Mouse (Mus musculus) MEL (cell line): Measurements from ENCODE around the gene Fbxw4. TPM values are rescaled to one million over a fixed set of nuclear protein-coding genes. Genes with fewer than 3 reads are reported as not detected.

Source experiments
- DNase-seq: peaks from one replicate; pipeline ENCODE4 v3.0.0; 2011; ENCODE audit warnings: low read depth, low spot score
- H3K27ac ChIP-seq: 2 replicates; pipeline ENCODE4 v1.5.1; 2012; ENCODE audit warnings: low read depth, mild to moderate bottlenecking, control low read depth, low read length, moderate library complexity; ENCODE audit not compliant: control insufficient read depth
- H3K27me3 ChIP-seq, 2 experiments: fragments of 150-350 bp in 1 of 2; sonication (generic) in 1 of 2; 2 replicates each; pipeline ENCODE4 v1.6.1; 2012; ENCODE audit warnings: low read length in 2 of 2, mild to moderate bottlenecking in 2 of 2, improper control_type of control experiment in 1 of 2, moderate library complexity in 1 of 2; ENCODE audit not compliant: insufficient read depth in 2 of 2, control insufficient read depth in 1 of 2
- H3K36me3 ChIP-seq, 2 experiments: 2 replicates each; pipeline ENCODE4 v1.6.1; 2012 to 2014; ENCODE audit warnings: low read length in 2 of 2, improper control_type of control experiment in 1 of 2, inconsistent platforms in 1 of 2, mild to moderate bottlenecking in 1 of 2; ENCODE audit not compliant: insufficient read depth in 2 of 2, control insufficient read depth in 1 of 2
- H3K4me1 ChIP-seq, 2 experiments: fragments of 150-350 bp in 1 of 2; sonication (generic) in 1 of 2; 2 replicates each; pipeline ENCODE4 v1.6.1; 2012; ENCODE audit warnings: low read length in 2 of 2, improper control_type of control experiment in 1 of 2, mild to moderate bottlenecking in 1 of 2; ENCODE audit not compliant: insufficient read depth in 2 of 2, control insufficient read depth in 1 of 2
- H3K4me3 ChIP-seq, 2 experiments: fragments of 150-350 bp in 1 of 2; sonication (generic) in 1 of 2; 2 replicates each; pipeline ENCODE4 v1.5.1; 2012; ENCODE audit warnings: low read depth in 2 of 2, low read length in 2 of 2, mild to moderate bottlenecking in 2 of 2, moderate library complexity in 2 of 2, control low read depth in 1 of 2, improper control_type of control experiment in 1 of 2; ENCODE audit not compliant: control insufficient read depth in 1 of 2, insufficient read depth in 1 of 2
- H3K79me2 ChIP-seq: 2 replicates; pipeline ENCODE4 v1.6.1; 2012; ENCODE audit warnings: mild to moderate bottlenecking, low read length, moderate library complexity; ENCODE audit not compliant: control insufficient read depth, poor library complexity, insufficient read depth
- H3K9ac ChIP-seq: 2 replicates; pipeline ENCODE4 v1.6.1; 2012; ENCODE audit warnings: low read depth, mild to moderate bottlenecking, control low read depth, low read length, moderate library complexity; ENCODE audit not compliant: control insufficient read depth, poor library complexity, severe bottlenecking
- H3K9me3 ChIP-seq: fragments of 150-350 bp; sonication (generic); replicated peaks from 2 replicates; pipeline ENCODE4 v1.6.1; 2012; ENCODE audit warnings: mild to moderate bottlenecking, low read length, improper control_type of control experiment, moderate library complexity; ENCODE audit not compliant: insufficient read depth
- CHD2 ChIP-seq: IDR thresholded peaks from 2 replicates; pipeline ENCODE4 v1.6.1; 2011; ENCODE audit warnings: low read length, improper control_type of control experiment
- E2F4 ChIP-seq: IDR thresholded peaks from 2 replicates; pipeline ENCODE4 v1.6.1; 2011; ENCODE audit warnings: low read depth, low read length, improper control_type of control experiment, borderline replicate concordance
- GABPA ChIP-seq: IDR thresholded peaks from 2 replicates; pipeline ENCODE4 v1.6.1; 2012; ENCODE audit warnings: low read depth, mild to moderate bottlenecking, inconsistent platforms, low read length, improper control_type of control experiment, moderate library complexity
- GATA1 ChIP-seq: IDR thresholded peaks from 2 replicates; pipeline ENCODE4 v1.6.1; 2011; ENCODE audit warnings: low read depth, low read length, improper control_type of control experiment
- HCFC1 ChIP-seq: IDR thresholded peaks from 2 replicates; pipeline ENCODE4 v1.6.1; 2012; ENCODE audit warnings: low read depth, mild to moderate bottlenecking, inconsistent platforms, low read length, improper control_type of control experiment, moderate library complexity
- KAT2A ChIP-seq: conservative IDR thresholded peaks from 2 replicates; pipeline ENCODE4 v1.6.1; 2012; ENCODE audit warnings: low read depth, low read length, improper control_type of control experiment, inconsistent platforms
- MAFK ChIP-seq: IDR thresholded peaks from 2 replicates; pipeline ENCODE4 v1.6.1; 2011; ENCODE audit warnings: low read depth, mild to moderate bottlenecking, low read length, improper control_type of control experiment, borderline replicate concordance
- MAX ChIP-seq: IDR thresholded peaks from 2 replicates; pipeline ENCODE4 v1.6.1; 2011; ENCODE audit warnings: low read length, improper control_type of control experiment
- MAZ ChIP-seq: IDR thresholded peaks from 2 replicates; pipeline ENCODE4 v1.6.1; 2012; ENCODE audit warnings: low read depth, mild to moderate bottlenecking, inconsistent platforms, low read length, improper control_type of control experiment
- NELFE ChIP-seq: IDR thresholded peaks from 2 replicates; pipeline ENCODE4 v1.6.1; 2011; ENCODE audit warnings: low read depth, low read length, improper control_type of control experiment
- NRF1 ChIP-seq: IDR thresholded peaks from 2 replicates; pipeline ENCODE4 v1.6.1; 2014; ENCODE audit warnings: low read depth, mild to moderate bottlenecking, inconsistent platforms, low read length, improper control_type of control experiment, moderate library complexity; ENCODE audit not compliant: poor library complexity, insufficient read depth, severe bottlenecking
- POLR2AphosphoS2 ChIP-seq: IDR thresholded peaks from 2 replicates; pipeline ENCODE4 v1.6.1; 2011; ENCODE audit warnings: low read length, improper control_type of control experiment
- TAL1 ChIP-seq: IDR thresholded peaks from 2 replicates; pipeline ENCODE4 v1.6.1; 2012; ENCODE audit warnings: mild to moderate bottlenecking, inconsistent platforms, low read length, moderate library complexity, mixed read lengths
- TBP ChIP-seq: IDR thresholded peaks from 2 replicates; pipeline ENCODE4 v1.8.0; 2011; ENCODE audit warnings: low read depth, low read length, improper control_type of control experiment
- USF1 ChIP-seq: IDR thresholded peaks from 2 replicates; pipeline ENCODE4 v1.6.1; 2014; ENCODE audit warnings: low read depth, mild to moderate bottlenecking, inconsistent platforms, low read length, improper control_type of control experiment, moderate library complexity
- USF2 ChIP-seq, 2 experiments: IDR thresholded peaks; 2 replicates each; pipeline ENCODE4 v1.6.1; 2011 to 2012; ENCODE audit warnings: improper control_type of control experiment in 2 of 2, low read length in 2 of 2, borderline replicate concordance in 1 of 2, inconsistent platforms in 1 of 2, low read depth in 1 of 2, mild to moderate bottlenecking in 1 of 2; ENCODE audit not compliant: insufficient read depth in 1 of 2
- ZC3H11A ChIP-seq: IDR thresholded peaks from 2 replicates; pipeline ENCODE4 v1.6.1; 2012; ENCODE audit warnings: low read depth, mild to moderate bottlenecking, inconsistent platforms, low read length, improper control_type of control experiment
- ZMIZ1 ChIP-seq: IDR thresholded peaks from 2 replicates; pipeline ENCODE4 v1.6.1; 2012; ENCODE audit warnings: low read depth, mild to moderate bottlenecking, inconsistent platforms, low read length, improper control_type of control experiment, moderate library complexity
- ZNF384 ChIP-seq: IDR thresholded peaks from 2 replicates; pipeline ENCODE4 v1.6.1; 2012; ENCODE audit warnings: low read depth, mild to moderate bottlenecking, inconsistent platforms, low read length, improper control_type of control experiment
- polyA plus RNA-seq, 2 experiments: library from polyadenylated mRNA; stranded (reverse) in 1 of 2; unstranded in 1 of 2; fragments of >175 nt in 1 of 2; fragments of >200 nt in 1 of 2; gene quantifications; 2 replicates each; pipeline versions ENCODE4 v1.2.1 to v1.2.4; 2012; ENCODE audit warnings: low replicate concordance in 2 of 2, low read depth in 1 of 2; ENCODE audit not compliant: insufficient read length in 2 of 2, insufficient read depth in 1 of 2, missing spikeins in 1 of 2
- total RNA-seq: library from RNA; depleted of rRNA; stranded (reverse); fragments of 300-350 nt; gene quantifications from 2 replicates; pipeline ENCODE4 v1.2.3, GENCODE M21; 2012

Gene Fbxw4
- total and polyA plus RNA-seq, 3 experiments: 12.4 to 45.3 TPM; not detected in 1

DNA sequence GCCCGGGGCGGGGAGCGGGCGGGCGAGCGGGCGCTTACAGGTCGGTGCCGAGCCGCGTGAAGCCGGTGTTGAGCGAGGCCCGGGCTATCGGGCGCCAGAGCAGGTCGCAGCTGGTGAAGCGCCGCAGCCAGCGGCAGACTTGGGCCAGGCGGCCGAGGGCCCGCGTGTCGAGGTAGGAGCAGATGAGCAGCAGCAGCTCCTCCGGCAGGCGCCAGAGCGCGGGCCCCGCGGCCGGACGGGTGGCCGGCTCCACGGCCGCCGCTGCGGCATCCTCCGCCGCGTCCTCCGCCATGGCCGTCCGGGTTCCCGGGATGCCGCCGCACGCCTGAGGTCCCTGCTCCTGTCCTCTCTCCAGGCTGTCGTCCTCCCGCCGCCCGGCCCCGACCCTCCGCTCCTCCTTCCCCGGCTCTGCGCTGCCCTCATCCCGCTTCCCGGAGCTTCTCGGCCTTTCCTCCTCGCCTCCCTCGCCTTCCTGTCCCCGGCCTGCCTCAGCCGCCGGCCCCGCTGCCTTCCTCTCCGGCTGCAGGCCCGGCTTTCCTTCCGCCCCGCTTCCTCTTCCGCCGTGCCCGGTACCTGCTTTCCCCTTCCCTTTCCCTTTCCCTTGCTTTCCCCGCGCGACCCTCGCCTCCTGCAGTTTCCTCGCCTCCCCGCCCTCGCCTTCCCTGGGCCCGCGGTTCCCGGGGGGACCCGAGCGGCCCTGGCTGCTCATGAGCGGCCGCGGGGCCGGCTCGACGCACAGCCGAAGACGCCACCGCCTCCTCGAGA is at the start of gene Fbxw4 (continued):
- TF ChIP-seq GATA1 (no peak), ZMIZ1 (peak; percentile 88)

DNA sequence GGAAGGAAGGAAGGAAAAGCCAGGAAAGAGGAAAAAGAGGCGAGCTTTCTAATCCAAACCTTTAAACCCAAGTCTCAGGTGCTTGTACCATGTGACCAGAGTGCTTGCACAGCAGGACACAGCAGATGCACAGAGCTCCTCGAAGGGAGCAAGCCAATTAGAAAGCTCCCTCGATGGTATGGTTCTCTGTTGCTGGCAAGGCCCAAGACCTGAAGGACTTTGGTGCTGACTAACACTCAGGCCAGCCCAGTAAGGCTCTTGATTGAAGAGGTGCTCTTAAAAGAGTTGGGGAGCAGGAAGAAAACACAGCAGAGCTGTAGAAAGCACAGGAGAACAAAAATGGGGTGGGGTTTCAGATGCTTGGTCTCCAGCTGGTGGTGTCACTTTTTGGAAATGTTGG is 48.6 kb upstream of the Fbxw4 start:
- Histone ChIP-seq H3K9me3 (no peaks in the 10 kb centered on the region), H3K27ac (no peak overlapping the region)
- no peak for DNase-seq
- TF ChIP-seq KAT2A (no peak), USF1 (0 out of 2 replicates have a peak, but pooled peaks have one; percentile 13), GABPA (no peak), NELFE (no peak), MAZ (no peak)
- TF ChIP-seq, all 39 proteins: peak for 1
- H3K9ac ChIP-seq: no peak overlapping the region
- no peaks in the 10 kb centered on the region for H3K79me2 ChIP-seq
- H3K27me3 ChIP-seq: peaks cover 5 to 8% of the 10 kb centered on the region in 2 experiments
- no peaks in the 10 kb centered on the region for H3K36me3 ChIP-seq
- H3K4me3 ChIP-seq: no peak overlapping the region
- no peaks in the 10 kb centered on the region for H3K4me1 ChIP-seq

DNA sequence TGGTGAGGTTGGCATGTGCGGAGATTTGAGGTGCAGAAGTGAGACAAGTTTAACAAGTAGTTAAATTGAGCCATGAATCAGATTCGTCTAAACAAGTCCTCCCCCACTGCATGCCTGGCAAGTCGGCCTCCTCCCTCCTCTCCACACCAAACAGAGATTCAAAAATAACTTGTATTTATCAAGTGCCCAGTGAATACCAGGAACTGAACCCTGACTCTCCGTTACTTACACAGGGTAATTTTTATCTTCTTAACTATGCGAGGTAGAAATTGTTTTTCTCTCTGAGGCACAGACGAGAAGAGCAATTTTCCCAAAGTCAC is 36.1 kb upstream of the Fbxw4 start:
- no peaks in the 10 kb centered on the region for H3K36me3 ChIP-seq
- no peak for TF ChIP-seq ZNF384
- TF ChIP-seq GABPA: no peak
- no peak for TF ChIP-seq ZMIZ1
- TF ChIP-seq CHD2: no peak
- TF ChIP-seq GATA1: no peak
- TF ChIP-seq NRF1: no peak
- no peak for TF ChIP-seq POLR2AphosphoS2
- no peak for TF ChIP-seq HCFC1
- no peak for TF ChIP-seq USF2 (IDR thresholded peaks at IDR 0.05; ENCODE audit: borderline replicate concordance in 1 of 2, insufficient read depth in 1 of 2, low read depth in 1 of 2, low read length in 2 of 2)
- TF ChIP-seq ZC3H11A: no peak
- no peak for TF ChIP-seq MAZ
- no peak for TF ChIP-seq TAL1
- TF ChIP-seq MAFK: no peak
- no peak for TF ChIP-seq E2F4
- TF ChIP-seq NELFE: no peak
- no peak for TF ChIP-seq TBP
- no peak for TF ChIP-seq MAX
- TF ChIP-seq, all 39 proteins: peak for 0
- Histone ChIP-seq H3K4me3 (no peak overlapping the region), H3K9me3 (no peaks in the 10 kb centered on the region), H3K4me1 (no peaks in the 10 kb centered on the region), H3K27me3 (peaks cover 7 to 11% of the 10 kb centered on the region in 2 experiments; a peak in 3 of 4 replicates), H3K79me2 (no peaks in the 10 kb centered on the region), H3K27ac (no peak overlapping the region), H3K9ac (no peak overlapping the region)
- no peak for DNase-seq
